Mouse (Mus musculus) embryo, embryonic 11 days (tissue): Measurements from ENCODE around the gene Snrk.

Experiments
- DNase-seq: peaks from one replicate; pipeline ENCODE4 v3.0.0-alpha.2; 2015

Snrk gene

GRCm38 (mm10) chr9:122109553-122110225, 7.4 kb upstream of the Snrk start:
- DNase-seq = no peak

GRCm38 (mm10) chr9:122110508-122110907, 6.6 kb upstream of the Snrk start:
- DNase-seq = no peak

- DNase-seq = no peak
These were observed 6.1 kb upstream of the Snrk start for GRCm38 (mm10) chr9:122110921-122111320.

GRCm38 (mm10) chr9:122115552-122115951, 1.5 kb upstream of the Snrk start:
- no peak for DNase-seq

- DNase-seq = no peak
These were observed 707 bp upstream of the Snrk start for GRCm38 (mm10) chr9:122116359-122116758.

GRCm38 (mm10) chr9:122117692-122118529, 845 bp downstream of the Snrk start:
- no peak for DNase-seq

GRCm38 (mm10) chr9:122120089-122120488, 3.0 kb downstream of the Snrk start:
- peak; percentile 73 for DNase-seq

- no peak for DNase-seq
These were observed 5.0 kb downstream of the Snrk start for GRCm38 (mm10) chr9:122122113-122122512.

GRCm38 (mm10) chr9:122123181-122123580, 6.1 kb downstream of the Snrk start:
- DNase-seq = no peak

- no peak for DNase-seq
These were observed 8.7 kb downstream of the Snrk start for GRCm38 (mm10) chr9:122125723-122126290.

GRCm38 (mm10) chr9:122126790-122127189, 9.7 kb downstream of the Snrk start:
- DNase-seq = no peak

GRCm38 (mm10) chr9:122127271-122127785, 10.3 kb downstream of the Snrk start:
- DNase-seq = no peak

- DNase-seq = no peak
These were observed 11.6 kb downstream of the Snrk start for GRCm38 (mm10) chr9:122128686-122129085.

- no peak for DNase-seq
These were observed 13.6 kb downstream of the Snrk start for GRCm38 (mm10) chr9:122130666-122131065.

- no peak for DNase-seq
These were observed 15.1 kb downstream of the Snrk start for GRCm38 (mm10) chr9:122132145-122132544.

- DNase-seq = no peak
These were observed 18.2 kb downstream of the Snrk start for GRCm38 (mm10) chr9:122135095-122135884.

- DNase-seq = no peak
These were observed 18.8 kb downstream of the Snrk start for GRCm38 (mm10) chr9:122135885-122136170.

- no peak for DNase-seq
These were observed 20.9 kb downstream of the Snrk start for GRCm38 (mm10) chr9:122137960-122138359.

- no peak for DNase-seq
These were observed 21.4 kb downstream of the Snrk start for GRCm38 (mm10) chr9:122138371-122139029.

GRCm38 (mm10) chr9:122139236-122139635, 22.2 kb downstream of the Snrk start:
- DNase-seq = no peak

GRCm38 (mm10) chr9:122143219-122143618, 26.2 kb downstream of the Snrk start:
- no peak for DNase-seq

GRCm38 (mm10) chr9:122144776-122145175, 27.7 kb downstream of the Snrk start:
- no peak for DNase-seq

GRCm38 (mm10) chr9:122145677-122146076, 28.6 kb downstream of the Snrk start:
- no peak for DNase-seq
